Mouse (Mus musculus): Measurements from ENCODE around the gene Prom2. TPM values are rescaled to one million over a fixed set of nuclear protein-coding genes. Genes with fewer than 3 reads are reported as not detected.

Prom2 gene
- polyA plus RNA-seq, 1 experiment = 15.6 TPM

GRCm38 (mm10) chr2:127539494-127539893 lies 1.8 kb downstream of the Prom2 start:
- Histone ChIP-seq H3K4me1 (ENCODE audit: control insufficient read depth, insufficient read depth, low read length) (no peaks in the 10 kb centered on the region), H3K27me3 (replicated peaks; ENCODE audit: control insufficient read depth, insufficient read depth, low read length) (no peaks in the 10 kb centered on the region), H3K27ac (ENCODE audit: insufficient read depth, low read depth, low read length) (no peak overlapping the region), H3K36me3 (ENCODE audit: control insufficient read depth, insufficient read depth, low read length) (no peaks in the 10 kb centered on the region), H3K4me3 (ENCODE audit: insufficient read depth, low read depth, low read length) (no peak overlapping the region)
- peak; percentile 30 for DNase-seq
- no peak for TF ChIP-seq POLR2A (IDR thresholded peaks at IDR 0.05; ENCODE audit: low read depth, low read length)
- TF ChIP-seq CTCF (conservative IDR thresholded peaks at IDR 0.05; ENCODE audit: insufficient read depth, insufficient read length, low read depth, low read length) = peak; percentile 58; the same call in 1 of the 2 replicates
- WGBS = 35% methylated on average over 4 of the region's 4 CpGs

GRCm38 (mm10) chr2:127537548-127537947 lies 3.7 kb downstream of the Prom2 start:
- H3K4me1 ChIP-seq (ENCODE audit: control insufficient read depth, insufficient read depth, low read length) = no peaks in the 10 kb centered on the region
- H3K4me3 ChIP-seq (ENCODE audit: insufficient read depth, low read depth, low read length) = no peak overlapping the region
- WGBS = 68% methylated on average over 3 of the region's 3 CpGs
- no peaks in the 10 kb centered on the region for H3K36me3 ChIP-seq (ENCODE audit: control insufficient read depth, insufficient read depth, low read length)
- TF ChIP-seq CTCF (conservative IDR thresholded peaks at IDR 0.05; ENCODE audit: insufficient read depth, insufficient read length, low read depth, low read length) (no peak), POLR2A (IDR thresholded peaks at IDR 0.05; ENCODE audit: low read depth, low read length) (no peak)
- no peaks in the 10 kb centered on the region for H3K27me3 ChIP-seq (replicated peaks; ENCODE audit: control insufficient read depth, insufficient read depth, low read length)
- H3K27ac ChIP-seq (ENCODE audit: insufficient read depth, low read depth, low read length) = no peak overlapping the region
- DNase-seq = no peak

- H3K4me3 ChIP-seq (ENCODE audit: insufficient read depth, low read depth, low read length) = no peak overlapping the region
- no peaks in the 10 kb centered on the region for H3K4me1 ChIP-seq (ENCODE audit: control insufficient read depth, insufficient read depth, low read length)
- no peak overlapping the region for H3K27ac ChIP-seq (ENCODE audit: insufficient read depth, low read depth, low read length)
- TF ChIP-seq POLR2A (IDR thresholded peaks at IDR 0.05; ENCODE audit: low read depth, low read length) = no peak
- no peak for TF ChIP-seq CTCF (conservative IDR thresholded peaks at IDR 0.05; ENCODE audit: insufficient read depth, insufficient read length, low read depth, low read length)
- no peaks in the 10 kb centered on the region for H3K36me3 ChIP-seq (ENCODE audit: control insufficient read depth, insufficient read depth, low read length)
- no peak for DNase-seq
- no peaks in the 10 kb centered on the region for H3K27me3 ChIP-seq (replicated peaks; ENCODE audit: control insufficient read depth, insufficient read depth, low read length)
- 78% methylated on average over 9 of the region's 9 CpGs for WGBS
Observed at GRCm38 (mm10) chr2:127535363-127535762, 5.9 kb downstream of the Prom2 start.

- no peaks in the 10 kb centered on the region for H3K27me3 ChIP-seq (replicated peaks; ENCODE audit: control insufficient read depth, insufficient read depth, low read length)
- H3K4me3 ChIP-seq (ENCODE audit: insufficient read depth, low read depth, low read length) = no peak overlapping the region
- no peak overlapping the region for H3K27ac ChIP-seq (ENCODE audit: insufficient read depth, low read depth, low read length)
- H3K36me3 ChIP-seq (ENCODE audit: control insufficient read depth, insufficient read depth, low read length) = no peaks in the 10 kb centered on the region
- no peaks in the 10 kb centered on the region for H3K4me1 ChIP-seq (ENCODE audit: control insufficient read depth, insufficient read depth, low read length)
- DNase-seq = no peak
- TF ChIP-seq CTCF (conservative IDR thresholded peaks at IDR 0.05; ENCODE audit: insufficient read depth, insufficient read length, low read depth, low read length) = no peak
- no peak for TF ChIP-seq POLR2A (IDR thresholded peaks at IDR 0.05; ENCODE audit: low read depth, low read length)
- WGBS = 13% methylated on average over 9 of the region's 9 CpGs
Observed at GRCm38 (mm10) chr2:127532379-127532778, 8.9 kb downstream of the Prom2 start.

- no peak for DNase-seq
- 89% methylated on average over 2 of the region's 2 CpGs for WGBS
- Histone ChIP-seq H3K36me3 (ENCODE audit: control insufficient read depth, insufficient read depth, low read length) (no peaks in the 10 kb centered on the region), H3K27me3 (replicated peaks; ENCODE audit: control insufficient read depth, insufficient read depth, low read length) (no peaks in the 10 kb centered on the region), H3K4me1 (ENCODE audit: control insufficient read depth, insufficient read depth, low read length) (no peaks in the 10 kb centered on the region), H3K27ac (ENCODE audit: insufficient read depth, low read depth, low read length) (no peak overlapping the region), H3K4me3 (ENCODE audit: insufficient read depth, low read depth, low read length) (no peak overlapping the region)
- no peak for TF ChIP-seq POLR2A (IDR thresholded peaks at IDR 0.05; ENCODE audit: low read depth, low read length)
- TF ChIP-seq CTCF (conservative IDR thresholded peaks at IDR 0.05; ENCODE audit: insufficient read depth, insufficient read length, low read depth, low read length) = no peak
Observed at GRCm38 (mm10) chr2:127531592-127531991, 9.7 kb downstream of the Prom2 start.

GRCm38 (mm10) chr2:127530418-127530817 lies 10.8 kb downstream of the Prom2 start:
- Histone ChIP-seq H3K4me3 (ENCODE audit: insufficient read depth, low read depth, low read length) (no peak overlapping the region), H3K4me1 (ENCODE audit: control insufficient read depth, insufficient read depth, low read length) (no peaks in the 10 kb centered on the region), H3K36me3 (ENCODE audit: control insufficient read depth, insufficient read depth, low read length) (no peaks in the 10 kb centered on the region), H3K27me3 (replicated peaks; ENCODE audit: control insufficient read depth, insufficient read depth, low read length) (no peaks in the 10 kb centered on the region), H3K27ac (ENCODE audit: insufficient read depth, low read depth, low read length) (no peak overlapping the region)
- TF ChIP-seq POLR2A (IDR thresholded peaks at IDR 0.05; ENCODE audit: low read depth, low read length) (no peak), CTCF (conservative IDR thresholded peaks at IDR 0.05; ENCODE audit: insufficient read depth, insufficient read length, low read depth, low read length) (no peak)
- 70% methylated on average over 3 of the region's 3 CpGs for WGBS
- no peak for DNase-seq

GRCm38 (mm10) chr2:127525004-127525775 lies 16.1 kb downstream of the Prom2 start:
- no peak overlapping the region for H3K27ac ChIP-seq (ENCODE audit: insufficient read depth, low read depth, low read length)
- no peaks in the 10 kb centered on the region for H3K36me3 ChIP-seq (ENCODE audit: control insufficient read depth, insufficient read depth, low read length)
- DNase-seq = no peak
- TF ChIP-seq POLR2A (IDR thresholded peaks at IDR 0.05; ENCODE audit: low read depth, low read length) (no peak), CTCF (conservative IDR thresholded peaks at IDR 0.05; ENCODE audit: insufficient read depth, insufficient read length, low read depth, low read length) (no peak)
- 84% methylated on average over 3 of the region's 3 CpGs for WGBS
- no peaks in the 10 kb centered on the region for H3K4me1 ChIP-seq (ENCODE audit: control insufficient read depth, insufficient read depth, low read length)
- no peaks in the 10 kb centered on the region for H3K27me3 ChIP-seq (replicated peaks; ENCODE audit: control insufficient read depth, insufficient read depth, low read length)
- no peak overlapping the region for H3K4me3 ChIP-seq (ENCODE audit: insufficient read depth, low read depth, low read length)
